Mouse (Mus musculus) kidney, embryonic 15.5 days (tissue): ENCODE results near the gene Mcub. TPM values are rescaled to one million over a fixed set of nuclear protein-coding genes. Genes with fewer than 3 reads are reported as not detected.

Experiments used
- ATAC-seq: fragments of 200-750 bp; cut with Nextera tagmentation; replicated peaks from 2 replicates; pipeline ENCODE4 v1.8.0; 2017; ENCODE audit warnings: moderate TSS enrichment; ENCODE audit not compliant: low FRiP score
- H3K27ac ChIP-seq: fragments of 300-500 bp; sonication (generic); 2 replicates; pipeline ENCODE4 v1.5.1; 2015; ENCODE audit warnings: mild to moderate bottlenecking, inconsistent platforms
- H3K27me3 ChIP-seq: fragments of 300-500 bp; sonication (generic); 2 replicates; pipeline ENCODE4 v1.6.1; 2015; ENCODE audit warnings: inconsistent platforms
- H3K36me3 ChIP-seq: fragments of 300-500 bp; sonication (generic); 2 replicates; pipeline ENCODE4 v1.6.1; 2015; ENCODE audit warnings: inconsistent platforms
- H3K4me1 ChIP-seq: fragments of 300-500 bp; sonication (generic); 2 replicates; pipeline ENCODE4 v1.6.1; 2015; ENCODE audit warnings: inconsistent platforms
- H3K4me2 ChIP-seq: fragments of 300-500 bp; sonication (generic); 2 replicates; pipeline ENCODE4 v1.6.1; 2015; ENCODE audit warnings: moderate library complexity, mild to moderate bottlenecking, inconsistent platforms
- H3K4me3 ChIP-seq: fragments of 300-500 bp; sonication (generic); replicated peaks from 2 replicates; pipeline ENCODE4 v1.5.1; 2015; ENCODE audit warnings: mild to moderate bottlenecking, inconsistent platforms
- H3K9ac ChIP-seq: fragments of 300-500 bp; sonication (generic); 2 replicates; pipeline ENCODE4 v1.6.1; 2015; ENCODE audit warnings: mild to moderate bottlenecking, inconsistent platforms
- H3K9me3 ChIP-seq: fragments of 300-500 bp; sonication (generic); replicated peaks from 2 replicates; pipeline ENCODE4 v1.6.1; 2016; ENCODE audit warnings: inconsistent platforms
- WGBS: fragments of 180-500 bp; shearing (Covaris S2); methylation state at CpG from one replicate; pipeline ENCODE4 v1.1.7; 2015; ENCODE audit warnings: mixed read lengths; 5-methylcytosine and 5-hydroxymethylcytosine counted together
- polyA plus RNA-seq: library from polyadenylated mRNA; unstranded; fragments of >200 nt; fragmentation: Nextera tagmentation; extraction: Ambion mirVana; gene quantifications from 2 replicates; pipeline ENCODE4 v1.2.1, GENCODE M21; 2015

The Mcub gene
- polyA plus RNA-seq, 1 experiment from 2014 or later, result 3.7 TPM

- Histone ChIP-seq H3K36me3 (peaks cover 50% of the 10 kb centered on the region), H3K4me2 (no peak overlapping the region), H3K9me3 (no peaks in the 10 kb centered on the region), H3K4me3 (no peak overlapping the region), H3K27ac (no peak overlapping the region), H3K4me1 (no peaks in the 10 kb centered on the region), H3K9ac (no peak overlapping the region), H3K27me3 (no peaks in the 10 kb centered on the region)
- WGBS, result 88% methylated on average over 11 of the region's 11 CpGs
- no peak for ATAC-seq
Measured at GRCm38 (mm10) chr3:129981756-129982155, 11.8 kb upstream of the Mcub start.

GRCm38 (mm10) chr3:129979510-129979909, 9.5 kb upstream of the Mcub start:
- Histone ChIP-seq H3K36me3 (peaks cover 27% of the 10 kb centered on the region), H3K27me3 (no peaks in the 10 kb centered on the region), H3K4me2 (no peak overlapping the region), H3K4me3 (no peak overlapping the region), H3K4me1 (no peaks in the 10 kb centered on the region), H3K27ac (no peak overlapping the region), H3K9me3 (no peaks in the 10 kb centered on the region), H3K9ac (no peak overlapping the region)
- ATAC-seq, result 0 out of 2 replicates have a peak, but pooled peaks have one; percentile 18
- 28% methylated on average over 6 of the region's 6 CpGs for WGBS

GRCm38 (mm10) chr3:129978716-129979115, 8.7 kb upstream of the Mcub start:
- H3K4me1 ChIP-seq, result no peaks in the 10 kb centered on the region
- H3K4me3 ChIP-seq, result no peak overlapping the region
- peaks cover 20% of the 10 kb centered on the region for H3K36me3 ChIP-seq
- H3K27me3 ChIP-seq, result no peaks in the 10 kb centered on the region
- 75% methylated on average over 9 of the region's 9 CpGs for WGBS
- H3K27ac ChIP-seq, result no peak overlapping the region
- H3K9ac ChIP-seq, result no peak overlapping the region
- no peaks in the 10 kb centered on the region for H3K9me3 ChIP-seq
- ATAC-seq, result no peak
- H3K4me2 ChIP-seq, result no peak overlapping the region

GRCm38 (mm10) chr3:129976317-129976716, 6.3 kb upstream of the Mcub start:
- Histone ChIP-seq H3K27ac (no peak overlapping the region), H3K4me1 (no peaks in the 10 kb centered on the region; the same call in 1 of the 2 replicates), H3K4me2 (no peak overlapping the region), H3K27me3 (0 out of 2 replicates have a peak, but pooled peaks cover 4% of the 10 kb centered on the region), H3K9me3 (no peaks in the 10 kb centered on the region), H3K36me3 (peaks cover under 1% of the 10 kb centered on the region), H3K9ac (no peak overlapping the region), H3K4me3 (no peak overlapping the region)
- WGBS, result 85% methylated on average over 5 of the region's 5 CpGs
- ATAC-seq, result no peak

DNA sequence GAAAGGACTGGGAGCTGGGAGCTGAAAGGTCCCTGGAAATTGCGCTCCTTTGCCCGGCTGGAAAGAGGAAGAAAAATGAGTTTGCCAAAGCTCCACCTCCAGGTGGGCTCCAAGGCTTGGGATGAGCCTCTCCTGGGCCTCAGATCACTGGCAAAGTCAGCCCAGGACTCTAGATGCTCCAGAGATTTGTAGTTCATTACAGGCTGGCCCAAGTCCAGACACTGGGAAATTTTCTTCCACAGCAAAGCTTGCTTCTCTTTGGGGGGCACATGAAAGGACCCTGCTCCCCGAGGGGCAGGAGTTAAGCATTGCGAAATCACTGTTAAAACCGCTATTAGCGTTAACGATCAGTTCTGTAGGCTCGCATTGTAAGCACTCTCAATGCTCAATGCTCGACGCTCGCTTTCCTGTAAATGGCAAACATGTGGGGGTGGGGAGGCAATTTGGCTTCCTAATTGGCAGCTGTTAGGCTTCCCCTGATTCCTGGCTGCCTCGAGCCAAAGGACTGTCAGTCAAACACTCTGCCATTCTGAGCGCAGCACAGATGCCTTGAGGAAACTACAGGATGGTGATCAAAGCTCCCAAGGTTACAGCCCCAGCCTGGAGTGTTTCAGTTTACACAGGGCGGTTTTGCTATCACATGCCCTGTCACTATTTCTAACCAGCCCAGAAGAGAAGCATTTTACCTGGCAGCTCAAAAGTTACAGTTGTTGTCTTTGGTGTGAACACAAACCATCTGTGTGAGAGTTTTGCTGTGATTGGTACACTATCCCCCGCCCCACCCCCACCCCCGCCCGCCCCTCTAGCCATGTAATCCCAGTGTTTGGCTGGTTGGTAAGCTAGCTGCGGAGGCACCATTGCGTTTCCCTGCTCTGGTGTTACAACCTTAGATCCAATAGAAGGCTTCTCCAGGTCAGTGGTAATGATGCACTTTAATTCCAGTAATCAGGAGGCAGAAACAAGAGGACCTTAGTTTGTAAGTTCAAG, 816 bp upstream of the Mcub start:
- H3K4me1 ChIP-seq, result peaks cover 24% of the 10 kb centered on the region
- peaks cover 49% of the 10 kb centered on the region for H3K27me3 ChIP-seq
- no peaks in the 10 kb centered on the region for H3K9me3 ChIP-seq
- H3K36me3 ChIP-seq, result no peaks in the 10 kb centered on the region
- H3K27ac ChIP-seq, result no peak overlapping the region
- peak overlapping the region; percentile 99 for H3K4me2 ChIP-seq
- H3K4me3 ChIP-seq, result peak overlapping the region; percentile 59
- 10% methylated on average over 19 of the region's 19 CpGs for WGBS
- ATAC-seq, result no peak
- no peak overlapping the region for H3K9ac ChIP-seq

DNA sequence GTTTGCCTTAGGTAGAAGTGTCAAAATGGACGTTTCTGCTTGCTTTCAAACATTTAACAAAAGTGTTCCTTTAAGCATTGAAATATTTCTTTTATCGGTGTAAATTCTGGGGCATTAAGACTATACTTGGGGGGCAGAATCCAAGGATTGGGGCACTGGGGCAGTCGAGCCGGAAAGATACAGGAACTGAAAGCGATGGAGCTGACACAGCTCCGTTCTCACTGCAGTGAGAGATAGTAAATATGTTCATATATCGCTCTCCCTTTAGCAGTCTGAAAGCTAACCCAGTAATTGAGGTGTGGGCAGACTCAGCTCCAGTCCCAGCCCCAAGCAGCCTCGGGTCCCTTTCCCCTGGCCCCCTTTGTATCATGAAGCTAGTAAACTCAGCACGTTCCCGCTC, 975 bp downstream of the Mcub start:
- Histone ChIP-seq H3K27ac (no peak overlapping the region), H3K4me3 (peak overlapping the region; percentile 59), H3K27me3 (peaks cover 49% of the 10 kb centered on the region), H3K9ac (peak overlapping the region; percentile 41; the same call in 1 of the 2 replicates), H3K4me2 (peak overlapping the region; percentile 99), H3K36me3 (no peaks in the 10 kb centered on the region), H3K9me3 (no peaks in the 10 kb centered on the region), H3K4me1 (peaks cover 24% of the 10 kb centered on the region)
- WGBS, result 27% methylated on average over 10 of the region's 10 CpGs
- ATAC-seq, result no peak

DNA sequence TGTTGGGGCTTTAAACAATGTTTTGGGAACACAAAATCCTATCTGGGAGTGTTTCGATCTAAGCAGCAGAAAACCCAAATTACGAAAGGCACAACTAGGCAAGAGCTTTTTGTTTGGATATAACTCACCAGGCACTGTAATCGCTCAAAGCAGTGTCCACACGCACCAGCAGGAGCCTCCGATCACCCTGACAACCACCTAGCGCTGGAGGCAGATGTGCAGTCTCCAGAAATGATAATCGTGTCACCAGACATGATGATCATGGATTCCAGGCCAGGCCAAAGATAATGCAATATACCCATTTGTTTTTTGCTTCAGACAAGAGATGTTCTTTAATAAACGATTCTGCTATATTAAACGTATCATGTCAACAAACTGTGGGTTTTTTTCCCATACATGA, 2.1 kb downstream of the Mcub start:
- H3K36me3 ChIP-seq, result no peaks in the 10 kb centered on the region
- no peak overlapping the region for H3K4me3 ChIP-seq
- no peak overlapping the region for H3K4me2 ChIP-seq
- 88% methylated on average over 9 of the region's 9 CpGs for whole genome bisulfite sequencing
- H3K9ac ChIP-seq, result no peak overlapping the region
- H3K4me1 ChIP-seq, result peaks cover 24% of the 10 kb centered on the region
- no peak for ATAC-seq
- peaks cover 49% of the 10 kb centered on the region for H3K27me3 ChIP-seq
- H3K27ac ChIP-seq, result no peak overlapping the region
- no peaks in the 10 kb centered on the region for H3K9me3 ChIP-seq

- Histone ChIP-seq H3K4me2 (no peak overlapping the region), H3K27me3 (peaks cover 33% of the 10 kb centered on the region), H3K27ac (no peak overlapping the region), H3K4me1 (peaks cover 8% of the 10 kb centered on the region), H3K36me3 (no peaks in the 10 kb centered on the region), H3K9me3 (no peaks in the 10 kb centered on the region), H3K9ac (no peak overlapping the region), H3K4me3 (no peak overlapping the region)
- 87% methylated on average over 8 of the region's 8 CpGs for WGBS
- ATAC-seq, result no peak
Measured at GRCm38 (mm10) chr3:129964681-129965080, 5.3 kb downstream of the Mcub start.

GRCm38 (mm10) chr3:129962533-129962932, 7.5 kb downstream of the Mcub start:
- Histone ChIP-seq H3K4me3 (no peak overlapping the region), H3K9me3 (no peaks in the 10 kb centered on the region), H3K4me2 (no peak overlapping the region), H3K9ac (no peak overlapping the region), H3K4me1 (no peaks in the 10 kb centered on the region), H3K27ac (no peak overlapping the region), H3K27me3 (peaks cover 12% of the 10 kb centered on the region), H3K36me3 (no peaks in the 10 kb centered on the region)
- ATAC-seq, result no peak
- 63% methylated on average over 8 of the region's 8 CpGs for WGBS

GRCm38 (mm10) chr3:129953296-129953695, 16.7 kb downstream of the Mcub start:
- no peaks in the 10 kb centered on the region for H3K4me1 ChIP-seq
- H3K9ac ChIP-seq, result no peak overlapping the region
- no peak overlapping the region for H3K27ac ChIP-seq
- ATAC-seq, result no peak
- H3K4me2 ChIP-seq, result no peak overlapping the region
- H3K9me3 ChIP-seq, result no peaks in the 10 kb centered on the region
- H3K4me3 ChIP-seq, result no peak overlapping the region
- WGBS, result 90% methylated on average over 4 of the region's 4 CpGs
- H3K27me3 ChIP-seq, result 0 out of 2 replicates have a peak, but pooled peaks cover 3% of the 10 kb centered on the region
- no peaks in the 10 kb centered on the region for H3K36me3 ChIP-seq

DNA sequence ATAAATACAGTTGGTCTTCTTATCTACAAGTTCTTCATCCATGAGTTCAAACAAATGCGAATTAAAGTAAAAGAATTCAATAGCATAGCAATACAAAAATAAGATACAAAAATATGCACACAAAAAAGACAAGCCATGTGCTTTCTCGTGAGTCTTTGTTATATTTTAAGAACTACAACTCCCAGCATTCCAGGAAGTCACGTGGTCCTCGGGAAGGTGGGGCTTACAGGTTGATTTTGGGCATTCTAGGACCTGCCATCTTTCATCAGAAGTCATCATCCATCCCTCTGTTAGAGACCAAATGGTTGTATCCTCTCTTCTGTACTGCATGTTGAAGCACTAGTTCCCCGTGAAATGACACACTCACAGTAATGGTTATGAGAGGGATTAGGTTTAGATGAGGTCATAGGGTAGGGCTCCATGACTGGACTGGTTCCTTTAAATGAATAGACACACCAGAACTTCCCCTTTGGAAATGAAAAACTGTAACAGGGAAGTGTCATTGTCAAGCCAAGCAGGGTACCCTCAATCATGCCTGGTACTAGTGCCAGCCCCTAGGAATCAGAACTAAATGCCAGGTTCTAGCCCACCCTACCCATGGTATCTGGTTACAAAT, 20.7 kb downstream of the Mcub start:
- WGBS, result 85% methylated on average over 5 of the region's 5 CpGs
- H3K4me3 ChIP-seq, result no peak overlapping the region
- no peak for ATAC-seq
- H3K36me3 ChIP-seq, result no peaks in the 10 kb centered on the region
- no peak overlapping the region for H3K27ac ChIP-seq
- H3K9me3 ChIP-seq, result no peaks in the 10 kb centered on the region
- no peak overlapping the region for H3K9ac ChIP-seq
- no peaks in the 10 kb centered on the region for H3K4me1 ChIP-seq
- no peaks in the 10 kb centered on the region for H3K27me3 ChIP-seq
- H3K4me2 ChIP-seq, result no peak overlapping the region

GRCm38 (mm10) chr3:129948359-129948758, 21.6 kb downstream of the Mcub start:
- Histone ChIP-seq H3K4me2 (no peak overlapping the region), H3K4me1 (no peaks in the 10 kb centered on the region), H3K9me3 (no peaks in the 10 kb centered on the region), H3K9ac (no peak overlapping the region), H3K27ac (no peak overlapping the region), H3K27me3 (no peaks in the 10 kb centered on the region), H3K4me3 (no peak overlapping the region), H3K36me3 (no peaks in the 10 kb centered on the region)
- ATAC-seq, result no peak
- 86% methylated on average over 5 of the region's 5 CpGs for WGBS
